Mouse (Mus musculus): ENCODE data around the gene Fbln5. TPM values are rescaled to one million over a fixed set of nuclear protein-coding genes. Genes with fewer than 3 reads are reported as not detected.

The Fbln5 gene
- polyA plus RNA-seq, 1 experiment from 2014 or later: 20.3 TPM

DNA sequence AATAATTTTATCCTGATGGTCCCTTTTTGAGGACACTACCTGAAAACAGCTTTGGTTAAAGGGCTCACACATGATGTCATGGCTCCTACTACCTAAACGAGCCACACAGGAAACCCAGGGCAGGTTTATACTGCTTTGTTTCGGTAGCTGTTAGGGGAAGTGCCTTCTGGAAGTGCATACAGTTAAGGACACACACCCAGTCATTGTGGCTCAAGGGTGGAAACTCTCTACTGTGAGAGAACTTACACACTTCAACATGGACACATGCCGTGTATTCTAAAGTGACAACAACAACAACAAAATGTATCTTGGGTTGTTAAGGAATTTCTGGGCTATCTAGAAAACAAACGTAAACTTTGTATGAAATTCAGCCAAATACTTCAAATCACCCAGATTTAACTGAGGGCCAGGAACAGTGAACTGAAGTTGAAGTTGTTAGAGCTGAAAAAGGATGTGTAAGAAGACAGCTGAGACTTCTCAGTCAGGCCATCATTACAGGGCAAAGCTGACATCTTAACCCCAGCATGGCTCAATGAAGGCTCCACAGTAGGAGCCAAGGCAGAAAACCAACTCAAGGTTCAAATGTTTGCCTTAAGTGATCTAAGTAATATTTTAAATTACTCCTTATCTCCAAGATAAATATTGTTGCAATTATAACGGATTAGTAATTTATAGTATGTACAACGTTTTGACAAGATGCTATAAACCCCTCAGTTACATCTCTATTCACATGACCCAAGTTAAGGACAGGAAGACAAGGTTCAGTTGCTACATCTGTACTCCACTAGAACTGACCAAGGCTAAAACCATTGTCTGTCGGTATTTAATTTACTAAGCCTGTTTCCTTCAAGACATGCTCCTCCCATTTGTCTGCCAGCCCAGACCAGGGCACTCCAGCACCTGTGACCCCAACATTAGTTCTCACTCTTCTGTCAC is 13.6 kb upstream of the Fbln5 start:
- H3K9ac ChIP-seq (replicated peaks): no peak overlapping the region
- no peak overlapping the region for H3K27ac ChIP-seq (replicated peaks)
- H3K27me3 ChIP-seq: no peaks in the 10 kb centered on the region
- no peak overlapping the region for H3K4me3 ChIP-seq
- H3K4me2 ChIP-seq (replicated peaks): no peak overlapping the region
- 89% methylated on average over 7 of the region's 7 CpGs for WGBS
- H3K36me3 ChIP-seq: peaks cover 22% of the 10 kb centered on the region
- no peaks in the 10 kb centered on the region for H3K4me1 ChIP-seq
- ATAC-seq (ENCODE audit: low FRiP score, low read depth): no peak
- H3K9me3 ChIP-seq: no peaks in the 10 kb centered on the region

DNA sequence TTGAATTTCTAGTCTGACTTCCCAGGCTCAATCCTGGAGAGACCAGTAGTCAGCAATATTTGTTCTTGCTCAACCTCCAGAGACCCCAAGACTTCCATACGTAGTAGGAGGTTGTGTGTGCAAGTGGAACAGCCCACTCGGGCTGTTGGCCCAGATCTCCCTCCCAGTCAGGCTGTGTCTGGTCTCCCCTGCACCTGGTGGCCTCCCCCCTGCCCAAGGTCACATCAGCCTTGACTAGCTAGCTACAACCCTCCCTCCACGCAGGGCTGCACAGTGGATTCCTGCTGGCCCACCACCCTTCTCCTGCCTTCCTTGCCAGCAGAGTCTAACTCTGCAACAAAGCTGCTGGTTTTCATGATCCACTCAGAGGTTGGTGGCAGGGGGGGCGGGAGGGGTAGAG is 12.4 kb upstream of the Fbln5 start:
- H3K4me1 ChIP-seq: no peaks in the 10 kb centered on the region
- no peaks in the 10 kb centered on the region for H3K27me3 ChIP-seq
- H3K27ac ChIP-seq (replicated peaks): no peak overlapping the region
- no peak for ATAC-seq (ENCODE audit: low FRiP score, low read depth)
- no peak overlapping the region for H3K4me3 ChIP-seq
- peaks cover 13% of the 10 kb centered on the region for H3K36me3 ChIP-seq
- H3K4me2 ChIP-seq (replicated peaks): no peak overlapping the region
- WGBS: 87% methylated on average over 4 of the region's 4 CpGs
- no peaks in the 10 kb centered on the region for H3K9me3 ChIP-seq
- H3K9ac ChIP-seq (replicated peaks): no peak overlapping the region

DNA sequence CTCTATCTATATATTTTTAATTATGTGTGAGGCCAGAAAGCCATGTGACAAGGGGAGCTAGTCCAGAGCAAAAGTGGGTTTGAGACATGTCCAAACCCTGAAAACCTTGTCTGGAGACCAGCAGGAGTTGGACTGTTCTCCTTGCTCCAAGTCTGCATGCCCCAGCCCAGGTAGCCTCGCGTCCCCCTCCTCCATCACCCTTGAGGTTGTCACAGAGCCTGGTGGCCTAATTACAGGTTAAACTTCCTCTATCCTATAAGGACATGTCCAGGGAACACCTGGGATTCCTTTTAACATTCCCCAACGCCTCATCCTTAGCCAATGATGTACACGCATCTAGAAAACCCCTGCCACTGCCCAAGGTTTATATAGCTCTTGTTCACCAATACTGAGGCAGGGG is 4.3 kb upstream of the Fbln5 start:
- no peak overlapping the region for H3K27ac ChIP-seq (replicated peaks)
- H3K27me3 ChIP-seq: peaks cover 20% of the 10 kb centered on the region
- H3K4me1 ChIP-seq: peaks cover 9% of the 10 kb centered on the region
- H3K36me3 ChIP-seq: no peaks in the 10 kb centered on the region
- no peaks in the 10 kb centered on the region for H3K9me3 ChIP-seq
- WGBS: 95% methylated on average over 4 of the region's 4 CpGs
- H3K9ac ChIP-seq (replicated peaks): no peak overlapping the region
- no peak overlapping the region for H3K4me2 ChIP-seq (replicated peaks)
- ATAC-seq (ENCODE audit: low FRiP score, low read depth): no peak
- no peak overlapping the region for H3K4me3 ChIP-seq

DNA sequence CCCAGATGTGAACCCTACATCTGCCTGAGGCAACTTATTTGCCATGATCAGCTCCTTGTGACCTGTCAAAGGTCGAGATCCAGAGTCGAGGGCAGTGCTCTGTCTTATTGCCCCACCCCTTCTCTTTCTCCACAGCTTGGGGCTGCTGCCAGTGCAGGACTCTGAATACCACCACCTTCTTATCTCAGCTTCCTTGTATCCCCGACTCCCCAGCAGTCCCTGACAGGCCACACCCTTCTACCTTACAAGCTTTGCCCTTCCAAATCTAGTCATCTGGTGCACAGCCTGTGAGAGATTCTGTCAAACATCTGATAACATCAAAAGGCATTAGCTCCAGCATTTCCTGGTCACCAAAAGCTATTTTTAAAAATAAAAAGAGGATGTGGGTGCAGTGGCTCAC is 2.7 kb upstream of the Fbln5 start:
- no peaks in the 10 kb centered on the region for H3K36me3 ChIP-seq
- H3K4me1 ChIP-seq: peaks cover 9% of the 10 kb centered on the region
- WGBS: 39% methylated on average over 3 of the region's 3 CpGs
- ATAC-seq (ENCODE audit: low FRiP score, low read depth): no peak
- no peaks in the 10 kb centered on the region for H3K9me3 ChIP-seq
- no peak overlapping the region for H3K27ac ChIP-seq (replicated peaks)
- H3K4me2 ChIP-seq (replicated peaks): no peak overlapping the region
- H3K27me3 ChIP-seq: peaks cover 34% of the 10 kb centered on the region
- H3K4me3 ChIP-seq: no peak overlapping the region
- no peak overlapping the region for H3K9ac ChIP-seq (replicated peaks)

DNA sequence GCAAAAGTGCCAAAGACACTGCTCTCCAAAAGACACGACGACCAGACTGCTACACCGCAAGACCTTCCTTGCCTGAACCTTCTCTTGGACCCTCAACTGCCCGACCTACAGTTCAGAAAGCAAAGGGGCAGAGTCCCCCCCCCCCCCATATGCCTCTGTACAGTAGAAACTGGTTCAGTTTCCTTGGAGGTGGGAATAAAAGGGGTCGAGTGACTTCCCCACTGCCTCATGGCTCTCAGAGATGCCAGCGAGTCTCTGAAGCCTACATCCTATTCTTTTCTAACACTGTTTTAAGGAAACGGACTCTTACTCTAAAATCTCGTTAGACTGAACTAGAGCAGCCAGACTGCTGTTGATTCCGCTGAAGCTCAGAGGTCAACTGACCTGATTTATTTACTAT is 715 bp upstream of the Fbln5 start:
- Histone ChIP-seq H3K9me3 (no peaks in the 10 kb centered on the region), H3K4me1 (peaks cover 9% of the 10 kb centered on the region), H3K27me3 (peaks cover 35% of the 10 kb centered on the region), H3K4me2 (replicated peaks) (peak overlapping the region; percentile 90), H3K27ac (replicated peaks) (no peak overlapping the region), H3K4me3 (peak overlapping the region; percentile 47), H3K36me3 (no peaks in the 10 kb centered on the region), H3K9ac (replicated peaks) (no peak overlapping the region)
- WGBS: 50% methylated on average over 9 of the region's 9 CpGs
- 0 out of 2 replicates have a peak, but pooled peaks have one; percentile 17 for ATAC-seq (ENCODE audit: low FRiP score, low read depth)

DNA sequence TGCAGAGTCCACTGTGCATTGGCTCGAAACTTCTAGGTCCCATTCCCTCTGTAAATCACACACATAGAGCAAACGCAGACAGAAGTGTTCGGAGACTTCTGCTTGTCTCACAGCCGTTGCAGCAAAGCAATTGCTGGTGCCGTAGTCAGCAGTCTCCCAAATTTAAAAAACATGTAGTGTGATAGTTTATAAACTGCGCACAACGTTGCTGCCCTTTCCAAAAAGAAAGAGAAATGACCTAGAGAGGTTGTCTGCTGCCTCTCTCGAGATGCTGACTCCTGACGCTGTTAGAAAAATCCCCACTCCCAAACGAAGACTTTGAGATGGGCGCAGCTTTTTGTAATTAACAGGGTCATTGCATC is 628 bp downstream of the Fbln5 start:
- no peak overlapping the region for H3K9ac ChIP-seq (replicated peaks)
- peak overlapping the region; percentile 47 for H3K4me3 ChIP-seq
- H3K27ac ChIP-seq (replicated peaks): no peak overlapping the region
- no peaks in the 10 kb centered on the region for H3K36me3 ChIP-seq
- H3K9me3 ChIP-seq: no peaks in the 10 kb centered on the region
- peaks cover 35% of the 10 kb centered on the region for H3K27me3 ChIP-seq
- H3K4me1 ChIP-seq: peaks cover 9% of the 10 kb centered on the region
- H3K4me2 ChIP-seq (replicated peaks): peak overlapping the region; percentile 90
- WGBS: 41% methylated on average over 11 of the region's 11 CpGs
- ATAC-seq (ENCODE audit: low FRiP score, low read depth): no peak

DNA sequence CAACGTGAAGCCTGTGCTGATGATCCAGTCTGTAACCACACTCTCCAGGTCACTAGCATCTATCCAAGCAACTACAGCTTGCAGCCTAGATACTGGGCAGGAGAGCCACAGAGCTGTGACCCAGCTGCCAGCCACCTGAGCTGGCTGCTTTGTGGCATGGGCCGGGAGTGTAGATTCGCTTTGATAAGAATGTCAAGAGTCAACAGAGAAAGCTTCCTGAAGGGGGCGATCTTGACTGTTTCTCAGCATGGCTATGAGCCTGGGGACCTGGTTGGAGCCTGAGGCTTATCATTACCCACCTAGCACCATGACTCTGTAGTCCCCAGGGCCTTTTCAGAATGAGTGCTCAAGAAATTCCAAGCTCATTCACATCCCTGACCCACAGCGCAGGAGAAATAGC is 2.0 kb downstream of the Fbln5 start:
- Histone ChIP-seq H3K9ac (replicated peaks) (no peak overlapping the region), H3K4me2 (replicated peaks) (no peak overlapping the region), H3K4me3 (no peak overlapping the region), H3K27ac (replicated peaks) (no peak overlapping the region), H3K36me3 (no peaks in the 10 kb centered on the region), H3K27me3 (peaks cover 35% of the 10 kb centered on the region), H3K4me1 (peaks cover 9% of the 10 kb centered on the region), H3K9me3 (no peaks in the 10 kb centered on the region)
- WGBS: 46% methylated on average over 5 of the region's 5 CpGs
- no peak for ATAC-seq (ENCODE audit: low FRiP score, low read depth)

DNA sequence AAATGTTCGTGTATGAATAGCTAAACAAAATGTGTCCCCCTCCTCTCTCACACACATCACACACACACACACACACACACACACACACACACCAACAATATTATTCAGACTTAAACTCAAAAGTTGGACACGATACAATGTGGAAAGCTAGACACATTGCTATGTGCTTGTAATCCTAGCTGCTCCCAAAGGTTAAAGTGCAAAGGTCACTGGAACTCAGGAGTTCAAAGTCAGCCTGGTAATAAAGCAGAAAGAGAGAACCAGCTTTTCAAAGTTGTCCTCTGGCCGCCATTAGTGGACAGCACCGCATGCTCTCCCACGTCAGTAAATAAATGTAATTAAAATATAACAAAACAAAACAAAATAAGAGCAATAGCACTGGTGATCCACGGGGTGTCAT is 3.1 kb downstream of the Fbln5 start:
- H3K27me3 ChIP-seq: peaks cover 32% of the 10 kb centered on the region
- H3K9me3 ChIP-seq: no peaks in the 10 kb centered on the region
- H3K4me1 ChIP-seq: peaks cover 9% of the 10 kb centered on the region
- no peak for ATAC-seq (ENCODE audit: low FRiP score, low read depth)
- H3K4me3 ChIP-seq: no peak overlapping the region
- no peak overlapping the region for H3K9ac ChIP-seq (replicated peaks)
- no peak overlapping the region for H3K4me2 ChIP-seq (replicated peaks)
- 74% methylated on average over 6 of the region's 6 CpGs for WGBS
- no peaks in the 10 kb centered on the region for H3K36me3 ChIP-seq
- H3K27ac ChIP-seq (replicated peaks): no peak overlapping the region

DNA sequence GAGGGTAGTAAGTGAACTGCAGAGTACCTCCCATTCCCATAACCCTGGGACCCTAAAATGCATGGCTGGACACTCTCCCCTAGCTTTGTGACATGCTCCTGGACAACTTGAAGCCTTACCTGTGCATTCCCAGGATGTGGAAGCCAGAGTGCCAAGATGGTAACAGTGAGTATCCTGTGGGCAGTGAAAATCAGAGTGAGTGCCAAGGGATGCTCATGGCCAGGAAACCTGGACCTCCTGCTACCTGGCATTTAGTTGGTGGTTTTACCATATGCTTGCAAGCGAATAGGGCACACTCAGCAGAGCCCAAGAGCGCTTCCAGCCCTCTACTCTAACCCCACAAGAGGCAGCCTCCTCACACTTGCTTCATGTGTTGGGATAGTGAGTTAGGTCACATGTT is 4.4 kb downstream of the Fbln5 start:
- Histone ChIP-seq H3K27me3 (peaks cover 23% of the 10 kb centered on the region), H3K9me3 (no peaks in the 10 kb centered on the region), H3K4me1 (peaks cover 6% of the 10 kb centered on the region), H3K4me2 (replicated peaks) (no peak overlapping the region), H3K9ac (replicated peaks) (no peak overlapping the region), H3K27ac (replicated peaks) (no peak overlapping the region), H3K36me3 (no peaks in the 10 kb centered on the region), H3K4me3 (no peak overlapping the region)
- ATAC-seq (ENCODE audit: low FRiP score, low read depth): no peak
- 87% methylated on average over 2 of the region's 2 CpGs for WGBS

DNA sequence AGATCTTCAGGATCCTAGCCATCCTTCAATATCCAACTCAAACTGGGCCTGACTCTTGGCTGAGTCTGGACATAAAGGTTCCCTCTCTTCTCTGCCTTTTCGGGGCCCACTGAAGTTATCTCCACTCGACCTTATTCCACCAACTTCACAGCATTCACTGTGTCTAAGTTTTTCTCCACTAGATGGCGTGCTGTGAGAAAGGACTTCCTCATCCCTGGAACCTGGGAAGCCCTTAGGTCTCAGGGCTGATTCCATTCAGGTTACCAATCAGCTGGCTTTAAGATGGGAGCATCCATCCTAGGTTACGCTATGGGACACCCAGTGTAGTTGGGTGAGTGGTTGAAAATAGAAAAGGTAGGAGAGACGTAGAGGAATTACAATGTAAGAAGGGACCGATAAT is 7.7 kb downstream of the Fbln5 start:
- Histone ChIP-seq H3K9ac (replicated peaks) (no peak overlapping the region), H3K4me3 (no peak overlapping the region), H3K27me3 (no peaks in the 10 kb centered on the region), H3K36me3 (no peaks in the 10 kb centered on the region), H3K27ac (replicated peaks) (no peak overlapping the region), H3K4me1 (no peaks in the 10 kb centered on the region), H3K4me2 (replicated peaks) (no peak overlapping the region), H3K9me3 (no peaks in the 10 kb centered on the region)
- WGBS: 67% methylated on average over 6 of the region's 6 CpGs
- ATAC-seq (ENCODE audit: low FRiP score, low read depth): no peak

DNA sequence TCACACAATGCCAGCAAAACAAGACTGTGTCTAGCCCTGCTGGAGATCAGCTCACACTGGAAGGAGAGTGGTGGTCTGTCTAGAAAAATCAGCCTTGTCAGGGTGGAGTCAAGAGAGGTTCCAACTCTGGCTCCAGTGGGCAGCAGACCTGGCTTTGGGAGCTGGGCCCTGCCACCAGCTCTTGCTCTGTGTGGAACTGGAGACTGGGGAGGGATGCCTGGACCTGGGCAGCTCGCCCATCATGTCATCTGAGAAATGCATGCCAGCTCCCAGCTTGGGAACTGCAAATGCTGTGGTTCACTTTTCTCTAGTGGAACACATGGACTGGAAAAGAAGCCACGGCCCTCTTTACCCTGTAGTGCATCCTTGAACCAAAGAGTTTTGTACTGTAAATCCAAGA is 8.3 kb downstream of the Fbln5 start:
- Histone ChIP-seq H3K4me2 (replicated peaks) (no peak overlapping the region), H3K4me3 (no peak overlapping the region), H3K9me3 (no peaks in the 10 kb centered on the region), H3K4me1 (no peaks in the 10 kb centered on the region), H3K36me3 (no peaks in the 10 kb centered on the region), H3K9ac (replicated peaks) (no peak overlapping the region), H3K27ac (replicated peaks) (no peak overlapping the region), H3K27me3 (no peaks in the 10 kb centered on the region)
- 75% methylated on average over 2 of the region's 2 CpGs for WGBS
- ATAC-seq (ENCODE audit: low FRiP score, low read depth): no peak

DNA sequence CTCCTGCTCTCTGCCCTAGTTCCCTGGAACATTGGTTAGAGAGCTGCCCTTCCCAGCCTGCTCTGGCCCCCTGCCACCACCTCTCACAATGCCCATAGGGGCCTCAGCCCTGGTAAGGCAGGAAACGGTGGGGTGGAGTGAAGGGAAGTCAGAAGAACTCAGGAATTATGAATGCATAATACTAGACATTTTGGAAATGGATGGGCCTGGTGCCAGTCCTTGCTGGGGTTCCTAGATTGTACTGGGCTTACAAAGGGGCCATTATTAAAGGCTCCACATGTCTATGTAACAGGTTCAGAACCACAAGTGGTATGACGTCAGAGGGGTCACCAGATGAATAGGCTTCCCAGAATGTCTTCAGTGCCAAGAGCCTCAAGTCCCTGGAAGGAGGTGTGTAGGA is 11.5 kb downstream of the Fbln5 start:
- Histone ChIP-seq H3K9me3 (no peaks in the 10 kb centered on the region), H3K36me3 (no peaks in the 10 kb centered on the region), H3K4me3 (no peak overlapping the region), H3K4me1 (no peaks in the 10 kb centered on the region), H3K9ac (replicated peaks) (no peak overlapping the region), H3K4me2 (replicated peaks) (no peak overlapping the region), H3K27me3 (no peaks in the 10 kb centered on the region), H3K27ac (replicated peaks) (no peak overlapping the region)
- ATAC-seq (ENCODE audit: low FRiP score, low read depth): no peak
- WGBS: 81% methylated on average over 2 of the region's 2 CpGs

DNA sequence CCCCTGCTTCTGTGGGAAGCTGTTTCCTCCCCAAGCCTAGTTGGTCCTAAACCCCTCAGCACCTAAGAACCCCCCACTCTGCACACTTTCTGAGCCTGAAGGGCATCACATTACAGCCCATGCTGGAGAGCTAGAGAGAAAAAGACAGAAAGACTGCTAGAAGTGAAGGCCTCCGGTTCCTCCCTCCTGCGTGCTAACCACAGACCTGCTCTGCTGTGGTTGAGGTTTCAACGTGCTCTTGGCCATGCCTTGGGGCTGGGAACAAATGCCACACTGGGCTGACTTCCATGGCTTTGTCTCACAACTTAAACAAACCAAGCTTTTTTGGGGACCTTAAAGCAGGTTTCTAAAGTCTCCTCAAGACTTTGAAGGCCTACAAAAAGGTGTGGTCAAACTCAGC is 16.4 kb downstream of the Fbln5 start:
- no peaks in the 10 kb centered on the region for H3K4me1 ChIP-seq

More for the DNA sequence above, 16.4 kb downstream of the Fbln5 start:
- ATAC-seq (ENCODE audit: low FRiP score, low read depth): no peak
- WGBS: 86% methylated on average over 3 of the region's 3 CpGs
- H3K27me3 ChIP-seq: no peaks in the 10 kb centered on the region
- no peak overlapping the region for H3K9ac ChIP-seq (replicated peaks)
- H3K4me3 ChIP-seq: no peak overlapping the region
- no peaks in the 10 kb centered on the region for H3K9me3 ChIP-seq
- H3K36me3 ChIP-seq: no peaks in the 10 kb centered on the region
- no peak overlapping the region for H3K27ac ChIP-seq (replicated peaks)
- no peak overlapping the region for H3K4me2 ChIP-seq (replicated peaks)

Measured in midbrain, embryonic 12.5 days (tissue).